Mouse (Mus musculus): ENCODE measurements around the gene Khdc1b.
"Not testable (repeated sequence)": the region's sequence is repeated elsewhere in the genome, so short reads cannot be mapped to it uniquely, and the experiment has no call there.

Khdc1b gene
- long read RNA-seq, experiment 1: 0 reads
- long read RNA-seq, experiment 2: 0 reads

GRCm38 (mm10) chr1:21383256-21383655, at the start of gene Khdc1b:
Gene Khdc1b, plus strand, starts transcription at chr1:21383556.
- intact Hi-C loops (cut with DNase I): no loop called here

GRCm38 (mm10) chr1:21335836-21336235, 47.5 kb upstream of the Khdc1b start:
- intact Hi-C loops (cut with DNase I): no loop called here

DNA sequence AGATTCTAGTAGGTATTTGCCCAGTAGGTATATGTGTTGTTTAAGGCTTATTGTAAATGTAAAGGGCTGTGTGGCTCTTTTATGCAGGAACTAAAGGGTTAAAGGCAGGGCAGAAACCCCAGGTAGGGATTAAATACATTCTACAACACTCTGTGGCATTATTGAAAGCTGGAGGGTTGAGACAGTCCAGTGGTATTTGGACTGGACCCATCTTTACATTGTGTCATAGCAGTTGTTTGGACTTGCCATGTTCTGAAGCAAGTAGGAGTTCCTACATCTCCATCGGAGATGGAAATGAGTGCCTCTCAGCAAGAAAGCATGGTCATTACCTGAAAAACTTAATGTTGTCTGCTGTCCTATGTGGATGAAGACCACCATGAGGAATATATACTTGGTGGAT, 42.6 kb upstream of the Khdc1b start:
- intact Hi-C loops (cut with DNase I): loop anchor here (5.0 to 10.0 kb wide), 2 partner anchors 68 to 176 kb away; no protein-coding TSS in a partner anchor

GRCm38 (mm10) chr1:21344253-21344652, 39.1 kb upstream of the Khdc1b start:
- intact Hi-C loops (cut with DNase I): loop anchor here (2.0 to 10.0 kb wide), 3 partner anchors 72 to 179 kb away; partner anchors contain the start of gene Tmem14a

- intact Hi-C loops (cut with DNase I): loop anchor here (2.0 to 10.0 kb wide), 3 partner anchors 72 to 180 kb away; partner anchors contain the start of gene Tmem14a
Observed at GRCm38 (mm10) chr1:21344752-21345151, 38.6 kb upstream of the Khdc1b start.

DNA sequence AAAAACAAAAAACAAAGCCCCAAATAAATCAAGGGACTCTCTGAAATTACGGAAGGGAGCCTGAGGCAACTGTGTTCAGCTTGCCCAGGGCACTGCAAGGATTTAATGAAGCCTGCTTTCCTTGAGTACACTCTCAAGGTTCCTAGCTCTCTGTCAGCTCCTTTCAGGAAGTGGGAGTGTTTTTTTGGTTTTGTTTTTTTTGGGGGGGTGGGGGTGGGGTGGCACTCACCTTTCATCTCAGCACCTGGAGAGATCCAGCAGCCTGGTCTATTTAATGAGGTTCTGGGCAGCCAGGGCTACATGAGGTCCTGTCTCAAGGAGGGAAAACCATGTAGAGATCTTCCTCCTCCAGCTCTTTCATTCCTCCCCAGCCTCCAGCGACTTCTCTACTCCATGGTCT, 34.0 kb upstream of the Khdc1b start, which contains the start of gene Khdc1a:
Gene Khdc1a, plus strand, starts transcription at position 301 of the 400 bp plus-strand sequence.
- intact Hi-C loops (cut with DNase I): loop anchor here (10.0 kb wide), 1 partner anchor 185 kb away; no protein-coding TSS in a partner anchor

DNA sequence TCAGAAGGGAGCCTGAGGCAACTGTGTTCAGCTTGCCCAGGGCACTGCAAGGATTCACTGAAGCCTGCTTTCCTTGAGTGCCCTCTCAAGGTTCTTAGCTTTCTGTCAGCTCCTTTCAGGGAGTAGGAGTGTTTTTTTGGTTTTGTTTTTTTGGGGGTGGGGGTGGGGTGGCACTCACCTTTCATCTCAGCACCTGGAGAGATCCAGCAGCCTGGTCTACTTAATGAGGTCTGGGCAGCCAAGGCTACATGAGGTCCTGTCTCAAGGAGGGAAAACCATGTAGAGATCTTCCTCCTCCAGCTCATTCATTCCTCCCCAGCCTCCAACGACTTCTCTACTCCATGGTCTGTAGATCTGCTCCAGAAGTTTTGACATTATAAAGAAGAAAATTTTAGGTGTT, 15.3 kb upstream of the Khdc1b start, which contains the start of gene Khdc1c:
Gene Khdc1c, plus strand, starts transcription at position 301 of the 400 bp plus-strand sequence.
- intact Hi-C loops (cut with DNase I): not testable (repeated sequence)

GRCm38 (mm10) chr1:21391138-21391671, 7.8 kb downstream of the Khdc1b start:
- intact Hi-C loops (cut with DNase I): no loop called here

DNA sequence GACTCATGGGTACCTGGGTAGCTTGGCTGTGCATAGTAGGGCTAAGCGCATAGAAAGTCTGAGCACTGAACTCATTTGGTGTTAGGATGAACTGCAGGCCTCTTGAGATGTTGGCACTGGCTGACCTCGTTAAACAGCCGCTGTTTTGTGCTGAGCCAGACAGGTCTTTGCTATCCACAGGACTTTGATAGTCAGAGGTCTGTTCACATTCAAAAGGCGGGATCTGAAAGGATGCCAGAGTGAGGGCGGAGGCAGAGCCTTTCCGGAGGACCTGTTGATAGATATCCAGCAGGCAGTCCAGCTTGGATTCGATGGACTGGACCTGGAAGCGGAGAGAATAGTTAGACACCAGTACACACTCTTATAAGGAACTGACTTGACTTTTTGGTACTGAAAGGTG, 19.4 kb downstream of the Khdc1b start:
- intact Hi-C loops (cut with DNase I): no loop called here

DNA sequence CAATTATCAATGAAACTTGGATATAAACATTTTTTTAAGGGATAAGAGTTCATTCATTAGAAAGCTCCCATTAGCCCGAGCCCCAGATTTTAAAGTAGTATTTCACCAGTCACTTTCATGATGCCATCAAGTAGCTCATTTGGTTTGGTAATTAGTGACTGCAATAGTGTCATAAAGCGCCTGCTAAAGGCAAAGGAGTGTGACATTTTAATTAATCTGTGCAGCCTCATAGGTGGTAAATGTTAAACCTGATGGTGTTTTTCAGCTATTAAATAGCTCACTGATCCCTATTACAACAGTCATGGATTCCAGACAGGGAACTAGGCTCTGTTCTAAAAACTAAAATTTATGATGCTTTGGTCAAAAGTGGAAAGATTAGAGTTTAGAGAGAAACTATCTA, 23.9 kb downstream of the Khdc1b start:
- intact Hi-C loops (cut with DNase I): no loop called here

GRCm38 (mm10) chr1:21411331-21412196, 28.2 kb downstream of the Khdc1b start:
- intact Hi-C loops (cut with DNase I): loop anchor here (1.0 to 5.0 kb wide), 2 partner anchors 556 to 858 kb away; no protein-coding TSS in a partner anchor

DNA sequence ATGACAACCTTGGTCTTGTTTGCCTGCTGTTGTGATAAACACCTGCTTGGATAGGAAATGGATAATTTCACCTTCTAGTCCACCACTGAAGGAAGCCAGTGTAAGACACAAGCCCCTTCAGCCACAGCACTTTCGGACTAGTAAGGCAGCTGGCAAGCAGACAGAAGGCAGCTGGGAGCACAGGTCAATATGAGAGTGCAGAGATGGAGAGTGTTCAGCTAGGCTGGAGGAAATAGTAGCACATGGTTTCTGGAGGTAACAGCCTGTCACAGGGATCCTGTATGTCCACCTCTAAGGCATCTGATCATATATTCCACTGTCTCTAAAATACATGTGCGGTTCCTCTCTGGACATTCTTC, 28.8 kb downstream of the Khdc1b start:
- intact Hi-C loops (cut with DNase I): loop anchor here (5.0 kb wide), 1 partner anchor 555 kb away; no protein-coding TSS in a partner anchor

- intact Hi-C loops (cut with DNase I): no loop called here
Observed at GRCm38 (mm10) chr1:21419370-21419769, 36.0 kb downstream of the Khdc1b start.

- intact Hi-C loops (cut with DNase I): no loop called here
Observed at GRCm38 (mm10) chr1:21425654-21426053, 42.3 kb downstream of the Khdc1b start.

GRCm38 (mm10) chr1:21428079-21428478, 44.7 kb downstream of the Khdc1b start:
- intact Hi-C loops (cut with DNase I): no loop called here

DNA sequence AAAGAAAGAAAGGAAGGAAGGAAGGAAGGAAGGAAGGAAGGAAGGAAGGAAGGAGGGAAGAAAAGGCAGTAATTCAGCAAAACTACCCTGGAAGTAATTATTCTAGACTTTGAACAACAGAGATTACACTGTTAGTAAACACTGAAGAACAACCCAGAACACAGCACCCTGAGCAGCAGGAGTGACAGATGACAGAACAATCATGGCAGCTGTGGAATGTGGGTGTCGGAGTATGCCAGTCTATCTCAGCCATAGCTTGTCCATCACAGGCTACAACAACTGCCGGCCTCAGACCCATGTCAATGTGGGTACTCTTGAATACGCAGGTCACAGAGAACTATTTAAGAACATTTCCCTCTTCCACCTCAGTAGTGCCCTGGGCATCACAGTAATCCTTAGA, 48.3 kb downstream of the Khdc1b start:
- intact Hi-C loops (cut with DNase I): no loop called here

GRCm38 (mm10) chr1:21434853-21435252, 51.5 kb downstream of the Khdc1b start:
- intact Hi-C loops (cut with DNase I): no loop called here

Measured in adrenal gland (tissue).